ENCODE assay signal across 10 mouse cellular contexts in the genomic region with DNA sequence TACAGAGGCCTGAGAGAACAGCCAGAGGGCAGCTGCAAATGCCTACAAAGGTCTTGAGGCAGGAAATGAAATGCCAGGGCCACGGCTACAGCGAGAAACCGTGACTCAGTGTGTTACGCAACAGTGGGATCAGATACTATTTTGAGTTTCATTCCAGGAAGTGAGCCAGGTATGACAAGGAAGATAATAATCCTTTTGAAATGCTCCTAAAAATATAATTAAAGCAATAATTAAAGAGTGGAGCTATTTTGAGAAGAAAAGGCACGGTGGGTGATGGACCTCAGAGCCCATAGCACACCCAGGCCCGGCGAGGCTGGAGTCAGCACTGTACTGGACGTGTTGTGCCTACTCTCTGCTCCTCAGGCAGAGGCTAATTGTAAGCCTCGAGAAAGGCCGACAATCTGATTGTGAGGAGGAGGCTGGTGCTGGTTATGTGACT. TPM values are rescaled to one million over a fixed set of nuclear protein-coding genes. Genes with fewer than 3 reads are reported as not detected.
DNase-seq lines count a peak whose midpoint lies in the region; ATAC-seq lines count a peak whose summit lies in the region.
"Had no signal": no experiment of that assay in that cellular context is flagged by ENCODE, and none has a peak within 500 bp of the region (broad histone marks: within the 10 kb centered on the region; RNA-seq: fewer than 3 reads in every experiment).

No protein-coding gene starts in this region.

- H3K4me2 ChIP-seq in embryonic facial prominence, embryonic 13.5 days = no peak overlapping the region
- H3K4me2 ChIP-seq in embryonic facial prominence, embryonic 14.5 days (ENCODE audit: low read depth, low read length) = no peak overlapping the region
- H3K4me2 ChIP-seq in intestine, embryonic 16.5 days (ENCODE audit: low read depth, low read length) = no peak overlapping the region
- H3K4me2 ChIP-seq: neural tube, embryonic 12.5 days had no signal

- no peak for ATAC-seq in embryonic facial prominence, embryonic 13.5 days (ENCODE audit: insufficient number of reproducible peaks, insufficient read depth, low FRiP score, low TSS enrichment, low read depth)
- no peak for ATAC-seq in embryonic facial prominence, embryonic 14.5 days (ENCODE audit: low read depth)
- peak; percentile 91 for ATAC-seq in intestine, embryonic 16.5 days

- no peak overlapping the region for H3K4me3 ChIP-seq in embryonic facial prominence, embryonic 13.5 days
- no peak overlapping the region for H3K4me3 ChIP-seq in embryonic facial prominence, embryonic 10.5 days
- no peak overlapping the region for H3K4me3 ChIP-seq in embryonic facial prominence, embryonic 14.5 days (ENCODE audit: low read depth, low read length)
- no peak overlapping the region for H3K4me3 ChIP-seq in intestine, embryonic 16.5 days (ENCODE audit: low read length)
- H3K4me3 ChIP-seq: erythroblast, embryonic 14.5 days; neural tube, embryonic 12.5 days had no signal

- H3K9ac ChIP-seq in embryonic facial prominence, embryonic 13.5 days = no peak overlapping the region
- H3K9ac ChIP-seq in embryonic facial prominence, embryonic 14.5 days (ENCODE audit: low read depth, low read length) = no peak overlapping the region
- H3K9ac ChIP-seq in intestine, embryonic 16.5 days (ENCODE audit: low read depth, low read length) = no peak overlapping the region
- H3K9ac ChIP-seq: neural tube, embryonic 12.5 days had no signal

- H3K9me3 ChIP-seq in embryonic facial prominence, embryonic 13.5 days = no peaks in the 10 kb centered on the region
- no peaks in the 10 kb centered on the region for H3K9me3 ChIP-seq in embryonic facial prominence, embryonic 10.5 days
- no peaks in the 10 kb centered on the region for H3K9me3 ChIP-seq in embryonic facial prominence, embryonic 14.5 days (ENCODE audit: control insufficient read depth, low read length)
- no peaks in the 10 kb centered on the region for H3K9me3 ChIP-seq in intestine, embryonic 16.5 days (ENCODE audit: control insufficient read depth, low read length)
- H3K9me3 ChIP-seq: neural tube, embryonic 12.5 days had no signal

- peak overlapping the region; percentile 12; the same call in 1 of the 2 replicates for H3K27ac ChIP-seq in embryonic facial prominence, embryonic 13.5 days
- no peak overlapping the region for H3K27ac ChIP-seq in embryonic facial prominence, embryonic 10.5 days (replicated peaks)
- H3K27ac ChIP-seq in embryonic facial prominence, embryonic 14.5 days (replicated peaks; ENCODE audit: low read depth, low read length) = 0 out of 2 replicates have a peak overlapping the region, but pooled peaks have one; percentile 10
- H3K27ac ChIP-seq in intestine, embryonic 16.5 days (ENCODE audit: low read length) = peak overlapping the region; percentile 75
- H3K27ac ChIP-seq: neural tube, embryonic 12.5 days had no signal

- DNase-seq in embryonic facial prominence, embryonic 10.5 days (ENCODE audit: low spot score) = no peak
- peak; percentile 85 for DNase-seq in Muller cell, postnatal 12 days (ENCODE audit: inconsistent ontology term)
- DNase-seq in embryonic facial prominence, embryonic 14.5 days (ENCODE audit: low spot score) = peak; percentile 67
- DNase-seq in lung, postnatal 10 days = peak; percentile 38
- DNase-seq in spleen, postnatal 10 days (ENCODE audit: low spot score in 2 of 2) = no peak
- DNase-seq in spleen, postnatal 4 days (ENCODE audit: low spot score in 2 of 2) = no peak

- H3K36me3 ChIP-seq in embryonic facial prominence, embryonic 13.5 days = peaks cover 19% of the 10 kb centered on the region; the same call in 1 of the 2 replicates
- H3K36me3 ChIP-seq in embryonic facial prominence, embryonic 10.5 days (replicated peaks) = peaks cover 11% of the 10 kb centered on the region; the same call in 1 of the 2 replicates
- H3K36me3 ChIP-seq in embryonic facial prominence, embryonic 14.5 days (ENCODE audit: control insufficient read depth, insufficient read depth, low read length) = peaks cover 4% of the 10 kb centered on the region; the same call in 1 of the 2 replicates
- H3K36me3 ChIP-seq in intestine, embryonic 16.5 days (ENCODE audit: control insufficient read depth, insufficient read depth, low read length) = no peaks in the 10 kb centered on the region

- H3K27me3 ChIP-seq in embryonic facial prominence, embryonic 13.5 days = no peaks in the 10 kb centered on the region
- H3K27me3 ChIP-seq in embryonic facial prominence, embryonic 10.5 days (replicated peaks; ENCODE audit: low read depth, poor library complexity, severe bottlenecking) = no peaks in the 10 kb centered on the region
- H3K27me3 ChIP-seq in embryonic facial prominence, embryonic 14.5 days (replicated peaks; ENCODE audit: control insufficient read depth, insufficient read depth, low read length) = no peaks in the 10 kb centered on the region
- no peaks in the 10 kb centered on the region for H3K27me3 ChIP-seq in intestine, embryonic 16.5 days (replicated peaks; ENCODE audit: control insufficient read depth, insufficient read depth, low read length)
- H3K27me3 ChIP-seq: neural tube, embryonic 12.5 days had no signal

- WGBS in embryonic facial prominence, embryonic 13.5 days = 44% methylated on average over 10 of the region's 10 CpGs
- WGBS in embryonic facial prominence, embryonic 10.5 days = 72% methylated on average over 10 of the region's 10 CpGs
- 48% methylated on average over 10 of the region's 10 CpGs for WGBS in embryonic facial prominence, embryonic 14.5 days
- WGBS in intestine, embryonic 16.5 days = 48% methylated on average over 10 of the region's 10 CpGs

- H3K4me1 ChIP-seq in embryonic facial prominence, embryonic 13.5 days = peaks cover 18% of the 10 kb centered on the region
- peaks cover 32% of the 10 kb centered on the region for H3K4me1 ChIP-seq in embryonic facial prominence, embryonic 10.5 days
- peaks cover 5% of the 10 kb centered on the region; the same call in 1 of the 2 replicates for H3K4me1 ChIP-seq in embryonic facial prominence, embryonic 14.5 days (ENCODE audit: control insufficient read depth, insufficient read depth, low read length)
- H3K4me1 ChIP-seq in intestine, embryonic 16.5 days (ENCODE audit: control insufficient read depth, insufficient read depth, low read length) = peaks cover 7% of the 10 kb centered on the region
- H3K4me1 ChIP-seq: neural tube, embryonic 12.5 days had no signal

RNA-seq across cellular contexts. Expression of gene Auh, which starts 37.4 kb away (rescaled TPM):
- 46.4 and 53.9 TPM in 2 replicates for polyA plus RNA-seq in embryonic facial prominence, embryonic 13.5 days (2015; fragmentation: Nextera tagmentation; extraction: Ambion mirVana)
- 30.7 and 32.9 TPM in 2 replicates for polyA plus RNA-seq in embryonic facial prominence, embryonic 10.5 days (2016; fragmentation: Nextera tagmentation; extraction: Ambion mirVana)
- polyA plus RNA-seq in embryonic facial prominence, embryonic 14.5 days (2014; fragmentation: Nextera tagmentation; extraction: Ambion mirVana) = 34.0 and 35.2 TPM in 2 replicates
- polyA plus RNA-seq in intestine, embryonic 16.5 days (2015; fragmentation: Nextera tagmentation; extraction: Ambion mirVana) = 45.1 and 49.6 TPM in 2 replicates

Comparison
In these comparisons a context has a peak if more than half of its experiments do, and no peak if none do; other contexts are left out.
1. DNase-seq: peak in Muller cell, postnatal 12 days (single experiment), embryonic facial prominence, embryonic 14.5 days (single experiment) and lung, postnatal 10 days (single experiment); none in embryonic facial prominence, embryonic 10.5 days (single experiment), spleen, postnatal 10 days (0 of 2) and spleen, postnatal 4 days (0 of 2).